Mouse (Mus musculus): ENCODE results near the gene Naglu.

The Naglu gene

GRCm38 (mm10) chr11:101069391-101070188 is at the start of gene Naglu:
Gene Naglu (plus strand): TSS chr11:101070012.
- peak; percentile 95 to 96 for DNase-seq (ENCODE audit: low spot score in 2 of 2)

GRCm38 (mm10) chr11:101023371-101023770 is 46.4 kb upstream of the Naglu start:
- DNase-seq (ENCODE audit: low spot score in 2 of 2), result no peak

- DNase-seq (ENCODE audit: low spot score in 2 of 2), result no peak
These were observed 45.8 kb upstream of the Naglu start for GRCm38 (mm10) chr11:101024001-101024400.

- no peak for DNase-seq (ENCODE audit: low spot score in 2 of 2)
These were observed 42.7 kb upstream of the Naglu start for GRCm38 (mm10) chr11:101027121-101027520.

- DNase-seq (ENCODE audit: low spot score in 2 of 2), result no peak
These were observed 40.5 kb upstream of the Naglu start for GRCm38 (mm10) chr11:101029320-101029719.

- no peak for DNase-seq (ENCODE audit: low spot score in 2 of 2)
These were observed 39.5 kb upstream of the Naglu start for GRCm38 (mm10) chr11:101030136-101030807.

- DNase-seq (ENCODE audit: low spot score in 2 of 2), result no peak
These were observed 39.0 kb upstream of the Naglu start for GRCm38 (mm10) chr11:101030808-101031156.

GRCm38 (mm10) chr11:101031470-101031869 is 38.3 kb upstream of the Naglu start:
- DNase-seq (ENCODE audit: low spot score in 2 of 2), result no peak

- DNase-seq (ENCODE audit: low spot score in 2 of 2), result no peak
These were observed 35.8 kb upstream of the Naglu start for GRCm38 (mm10) chr11:101033856-101034500.

GRCm38 (mm10) chr11:101034614-101035327 is 35.0 kb upstream of the Naglu start:
- no peak for DNase-seq (ENCODE audit: low spot score in 2 of 2)

- no peak for DNase-seq (ENCODE audit: low spot score in 2 of 2)
These were observed 34.5 kb upstream of the Naglu start for GRCm38 (mm10) chr11:101035328-101035695.

GRCm38 (mm10) chr11:101037795-101038194 is 32.0 kb upstream of the Naglu start:
- DNase-seq (ENCODE audit: low spot score in 2 of 2), result no peak

GRCm38 (mm10) chr11:101045826-101046225 is 24.0 kb upstream of the Naglu start:
- no peak for DNase-seq (ENCODE audit: low spot score in 2 of 2)

GRCm38 (mm10) chr11:101046440-101046839 is 23.4 kb upstream of the Naglu start:
- DNase-seq (ENCODE audit: low spot score in 2 of 2), result peak; percentile 46 to 50

GRCm38 (mm10) chr11:101047502-101047901 is 22.3 kb upstream of the Naglu start:
- no peak for DNase-seq (ENCODE audit: low spot score in 2 of 2)

GRCm38 (mm10) chr11:101050359-101050758 is 19.5 kb upstream of the Naglu start:
- no peak for DNase-seq (ENCODE audit: low spot score in 2 of 2)

- no peak for DNase-seq (ENCODE audit: low spot score in 2 of 2)
These were observed 18.7 kb upstream of the Naglu start for GRCm38 (mm10) chr11:101051051-101051493.

- DNase-seq (ENCODE audit: low spot score in 2 of 2), result no peak
These were observed 18.2 kb upstream of the Naglu start for GRCm38 (mm10) chr11:101051617-101052016.

- no peak for DNase-seq (ENCODE audit: low spot score in 2 of 2)
These were observed 16.9 kb upstream of the Naglu start for GRCm38 (mm10) chr11:101052751-101053473.

GRCm38 (mm10) chr11:101053974-101054373 is 15.8 kb upstream of the Naglu start:
- no peak for DNase-seq (ENCODE audit: low spot score in 2 of 2)

- DNase-seq (ENCODE audit: low spot score in 2 of 2), result no peak
These were observed 14.4 kb upstream of the Naglu start for GRCm38 (mm10) chr11:101055418-101055817.
